Mouse (Mus musculus) midbrain, embryonic 15.5 days (tissue): ENCODE results near the gene Tmod1. TPM values are rescaled to one million over a fixed set of nuclear protein-coding genes. Genes with fewer than 3 reads are reported as not detected.

Experiments
- ATAC-seq: fragments of 200-750 bp; cut with Nextera tagmentation; replicated peaks from 2 replicates; pipeline ENCODE4 v1.8.0; 2017; ENCODE audit warnings: moderate TSS enrichment
- H3K27ac ChIP-seq: fragments of 300-500 bp; sonication (generic); 2 replicates; pipeline ENCODE4 v1.5.1; 2015; ENCODE audit warnings: mild to moderate bottlenecking, inconsistent platforms
- H3K27me3 ChIP-seq: fragments of 300-500 bp; sonication (generic); replicated peaks from 2 replicates; pipeline ENCODE4 v1.6.1; 2015; ENCODE audit warnings: inconsistent platforms
- H3K36me3 ChIP-seq: fragments of 300-500 bp; sonication (generic); replicated peaks from 2 replicates; pipeline ENCODE4 v1.6.1; 2015; ENCODE audit warnings: inconsistent platforms
- H3K4me1 ChIP-seq: fragments of 300-500 bp; sonication (generic); 2 replicates; pipeline ENCODE4 v1.6.1; 2015; ENCODE audit warnings: inconsistent platforms
- H3K4me2 ChIP-seq: fragments of 300-500 bp; sonication (generic); 2 replicates; pipeline ENCODE4 v1.6.1; 2015; ENCODE audit warnings: inconsistent platforms, mild to moderate bottlenecking, moderate library complexity
- H3K4me3 ChIP-seq: fragments of 300-500 bp; sonication (generic); 2 replicates; pipeline ENCODE4 v1.5.1; 2015; ENCODE audit warnings: mild to moderate bottlenecking, inconsistent platforms
- H3K9ac ChIP-seq: fragments of 300-500 bp; sonication (generic); 2 replicates; pipeline ENCODE4 v1.6.1; 2015; ENCODE audit warnings: mild to moderate bottlenecking, inconsistent platforms
- H3K9me3 ChIP-seq: fragments of 300-500 bp; sonication (generic); 2 replicates; pipeline ENCODE4 v1.6.1; 2016; ENCODE audit warnings: inconsistent platforms
- WGBS: fragments of 180-500 bp; shearing (Covaris S2); methylation state at CpG from one replicate; pipeline ENCODE4 v1.1.7; 2015; ENCODE audit warnings: mixed read lengths; 5-methylcytosine and 5-hydroxymethylcytosine counted together
- polyA plus RNA-seq: library from polyadenylated mRNA; unstranded; fragments of >200 nt; fragmentation: Nextera tagmentation; extraction: Ambion mirVana; gene quantifications from 2 replicates; pipeline ENCODE4 v1.2.1, GENCODE M21; 2015

Tmod1 gene
- polyA plus RNA-seq, 1 experiment from 2014 or later = 0.65 TPM

DNA sequence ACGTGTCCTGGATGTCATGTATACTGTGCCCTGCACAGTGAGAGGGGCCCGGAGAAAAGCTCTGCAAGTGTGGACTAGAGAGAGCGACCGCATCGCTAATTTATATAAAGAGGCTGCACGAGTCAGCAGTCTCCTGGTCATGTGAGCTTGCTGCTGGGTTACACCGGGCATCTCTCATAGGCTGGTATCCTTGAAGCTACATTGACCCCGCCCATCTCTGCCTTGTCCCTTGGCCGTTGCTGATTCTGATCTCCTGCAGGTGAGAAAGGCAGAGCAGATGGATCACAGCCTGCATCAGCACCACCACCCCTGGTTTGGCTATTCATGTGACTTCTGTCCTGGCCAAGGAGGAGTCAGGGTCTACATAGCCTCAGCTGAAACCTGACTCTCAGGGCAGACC, 60.4 kb downstream of the Tmod1 start:
- Histone ChIP-seq H3K27me3 (no peaks in the 10 kb centered on the region), H3K4me2 (no peak overlapping the region), H3K4me3 (no peak overlapping the region), H3K36me3 (no peaks in the 10 kb centered on the region), H3K9me3 (no peaks in the 10 kb centered on the region), H3K9ac (no peak overlapping the region), H3K4me1 (no peaks in the 10 kb centered on the region; the same call in 1 of the 2 replicates), H3K27ac (no peak overlapping the region)
- WGBS = 79% methylated on average over 9 of the region's 9 CpGs
- ATAC-seq = no peak

DNA sequence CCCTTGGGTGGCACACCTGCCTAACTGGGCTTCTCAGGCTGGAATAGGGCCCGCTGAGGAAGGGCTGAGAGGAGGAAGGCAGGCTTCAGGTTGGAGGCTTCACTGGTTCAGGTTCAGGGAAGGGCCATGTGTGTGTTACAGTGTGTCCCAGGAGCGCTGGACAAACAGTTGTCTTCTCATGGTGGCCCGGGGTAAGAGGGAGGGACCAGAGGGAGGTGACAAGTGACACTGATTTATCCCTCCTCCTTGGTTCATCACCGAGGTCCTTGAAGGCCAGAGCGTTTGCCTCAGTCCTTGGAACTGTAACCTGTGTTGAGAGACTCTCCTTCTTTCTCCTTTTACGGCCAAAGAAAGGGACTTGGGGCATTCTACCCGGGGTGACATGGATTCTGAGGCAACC, 61.8 kb downstream of the Tmod1 start:
- 84% methylated on average over 7 of the region's 7 CpGs for WGBS
- Histone ChIP-seq H3K9ac (no peak overlapping the region), H3K4me1 (no peaks in the 10 kb centered on the region), H3K4me2 (no peak overlapping the region), H3K27ac (no peak overlapping the region), H3K4me3 (no peak overlapping the region), H3K36me3 (no peaks in the 10 kb centered on the region), H3K27me3 (no peaks in the 10 kb centered on the region), H3K9me3 (no peaks in the 10 kb centered on the region)
- ATAC-seq = no peak

DNA sequence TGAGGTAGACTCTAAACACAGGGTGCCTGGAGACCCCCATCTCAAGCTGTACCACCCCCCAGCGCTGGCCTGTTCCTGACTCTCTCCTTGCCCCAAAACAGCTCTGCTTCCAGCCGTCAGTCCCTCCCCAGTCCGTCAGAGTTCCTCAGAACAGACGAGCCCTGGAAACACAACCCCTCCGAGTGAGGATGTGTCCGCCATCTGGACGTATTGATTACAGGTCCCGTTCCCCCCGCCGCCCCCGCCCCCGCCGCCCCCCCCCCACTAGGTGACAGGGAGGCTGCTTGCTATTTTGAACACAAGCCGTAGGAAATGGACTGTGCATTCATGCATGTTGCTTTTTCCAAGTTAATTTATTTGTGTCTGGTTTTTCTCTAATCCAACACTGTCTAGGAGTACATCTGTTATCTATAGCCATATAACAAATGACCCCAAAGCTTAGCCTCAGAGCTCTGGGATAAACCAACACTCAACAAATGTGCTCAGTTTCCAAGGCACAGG, 62.5 kb downstream of the Tmod1 start:
- no peaks in the 10 kb centered on the region for H3K9me3 ChIP-seq
- H3K4me1 ChIP-seq = no peaks in the 10 kb centered on the region
- no peak overlapping the region for H3K27ac ChIP-seq
- 33% methylated on average over 14 of the region's 14 CpGs for WGBS
- no peak overlapping the region for H3K9ac ChIP-seq
- no peak for ATAC-seq
- H3K27me3 ChIP-seq = no peaks in the 10 kb centered on the region
- H3K36me3 ChIP-seq = no peaks in the 10 kb centered on the region
- no peak overlapping the region for H3K4me3 ChIP-seq
- no peak overlapping the region for H3K4me2 ChIP-seq

DNA sequence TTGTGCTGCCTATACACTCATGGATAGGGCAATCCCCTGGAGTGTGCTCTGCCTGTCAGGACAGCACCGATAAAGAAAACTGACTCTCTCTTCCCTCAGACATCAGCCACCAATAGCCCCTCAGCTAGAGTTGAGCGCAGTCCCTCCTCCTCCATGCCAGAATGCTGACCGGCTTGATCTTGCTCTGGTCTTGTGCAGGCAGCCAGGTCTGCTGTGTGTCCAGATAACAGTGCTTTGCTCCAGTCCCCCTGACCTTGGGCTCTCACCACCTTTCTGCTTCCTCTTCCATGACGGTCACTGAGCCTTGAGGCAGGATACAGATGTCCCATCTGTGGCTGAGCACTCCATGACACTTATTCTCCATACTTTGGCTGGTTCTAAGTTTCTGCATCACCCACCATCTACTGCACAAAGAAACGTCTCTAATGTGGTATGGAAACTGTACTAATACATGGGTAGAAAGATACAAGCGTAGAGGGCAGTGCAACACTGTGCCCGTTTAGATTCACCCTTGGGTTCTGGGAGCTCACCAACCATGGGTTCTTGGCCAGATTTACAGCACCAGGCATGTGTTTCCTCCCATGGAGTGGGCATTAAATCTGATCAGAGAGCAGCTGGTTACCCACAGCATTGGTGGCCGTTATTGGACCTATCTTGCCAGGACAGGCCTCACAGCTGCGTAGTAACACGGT, 63.5 kb downstream of the Tmod1 start:
- Histone ChIP-seq H3K4me2 (no peak overlapping the region), H3K9ac (no peak overlapping the region), H3K4me3 (no peak overlapping the region), H3K4me1 (no peaks in the 10 kb centered on the region), H3K27ac (no peak overlapping the region), H3K36me3 (no peaks in the 10 kb centered on the region), H3K27me3 (no peaks in the 10 kb centered on the region), H3K9me3 (no peaks in the 10 kb centered on the region)
- WGBS = 97% methylated on average over 10 of the region's 10 CpGs
- no peak for ATAC-seq

GRCm38 (mm10) chr4:46110084-46110483, 71.3 kb downstream of the Tmod1 start:
- Histone ChIP-seq H3K4me2 (no peak overlapping the region), H3K9me3 (no peaks in the 10 kb centered on the region), H3K4me1 (no peaks in the 10 kb centered on the region), H3K27me3 (no peaks in the 10 kb centered on the region), H3K27ac (no peak overlapping the region), H3K9ac (no peak overlapping the region), H3K4me3 (no peak overlapping the region), H3K36me3 (0 out of 2 replicates have a peak, but pooled peaks cover 5% of the 10 kb centered on the region)
- no peak for ATAC-seq
- WGBS = 94% methylated on average over 8 of the region's 8 CpGs

DNA sequence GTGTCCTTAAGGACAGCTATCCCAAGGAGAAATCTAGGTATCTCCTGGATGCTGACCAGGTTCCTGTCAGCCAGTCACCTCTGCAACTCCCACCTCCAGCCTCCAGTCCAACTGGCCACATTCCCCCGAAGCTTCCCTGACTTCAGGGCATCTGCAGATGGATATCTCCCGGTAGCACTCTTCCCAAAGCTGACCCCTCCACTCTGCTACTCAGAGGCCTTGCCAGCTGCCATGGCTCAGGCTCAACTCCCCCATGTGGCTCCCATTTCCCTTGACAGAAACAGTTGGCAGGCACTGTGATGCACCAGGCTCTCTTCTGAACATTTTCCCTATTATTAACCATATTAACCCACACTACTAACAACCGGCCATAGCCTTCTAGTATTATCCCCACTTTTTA, 72.6 kb downstream of the Tmod1 start:
- ATAC-seq = no peak
- Histone ChIP-seq H3K9ac (no peak overlapping the region), H3K4me2 (no peak overlapping the region), H3K36me3 (peaks cover 14% of the 10 kb centered on the region), H3K27ac (no peak overlapping the region), H3K9me3 (no peaks in the 10 kb centered on the region), H3K4me3 (no peak overlapping the region), H3K4me1 (no peaks in the 10 kb centered on the region), H3K27me3 (no peaks in the 10 kb centered on the region)
- 89% methylated on average over 3 of the region's 3 CpGs for WGBS

GRCm38 (mm10) chr4:46115308-46115707, 76.6 kb downstream of the Tmod1 start:
- H3K9ac ChIP-seq = no peak overlapping the region
- peaks cover 48% of the 10 kb centered on the region for H3K36me3 ChIP-seq
- 75% methylated on average over 1 of the region's 1 CpGs for WGBS

DNA sequence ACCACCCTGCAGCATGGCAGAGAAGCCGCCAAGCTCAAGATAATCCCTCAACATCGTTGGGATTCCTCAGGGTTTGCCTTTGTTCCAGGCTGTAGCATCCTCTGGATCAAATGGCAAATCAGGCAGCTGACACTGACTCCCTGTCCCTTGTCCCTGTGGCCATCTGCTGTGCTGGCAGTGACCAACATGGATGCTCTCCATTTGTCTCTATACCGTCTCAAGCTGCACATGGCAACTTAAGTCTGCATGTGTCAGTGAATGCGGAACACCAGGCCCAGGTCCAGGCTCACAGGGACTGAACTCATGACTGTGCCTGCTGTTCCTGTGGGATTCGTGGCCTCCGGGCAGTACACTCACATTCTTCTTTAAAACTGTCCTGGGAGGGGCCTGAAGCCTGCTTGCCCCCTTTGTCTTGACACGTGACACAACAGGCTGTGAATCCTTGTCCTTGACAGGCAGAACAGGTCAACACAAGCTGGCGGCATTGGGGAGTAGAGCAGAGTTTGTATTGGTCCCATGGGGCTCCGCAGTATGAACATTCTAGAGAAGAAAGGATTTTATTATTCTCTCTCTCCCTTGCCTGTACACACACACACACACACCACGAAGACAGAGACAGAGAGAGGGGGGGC, 77.9 kb downstream of the Tmod1 start:
- Histone ChIP-seq H3K36me3 (peaks cover 48% of the 10 kb centered on the region), H3K27ac (no peak overlapping the region), H3K9ac (no peak overlapping the region), H3K9me3 (no peaks in the 10 kb centered on the region), H3K4me1 (no peaks in the 10 kb centered on the region), H3K4me2 (no peak overlapping the region), H3K27me3 (no peaks in the 10 kb centered on the region), H3K4me3 (no peak overlapping the region)
- WGBS = 73% methylated on average over 10 of the region's 10 CpGs
- no peak for ATAC-seq

More at GRCm38 (mm10) chr4:46115308-46115707, 76.6 kb downstream of the Tmod1 start:
- Histone ChIP-seq H3K4me3 (no peak overlapping the region), H3K4me2 (no peak overlapping the region), H3K27me3 (no peaks in the 10 kb centered on the region), H3K27ac (no peak overlapping the region), H3K9me3 (no peaks in the 10 kb centered on the region), H3K4me1 (no peaks in the 10 kb centered on the region)
- no peak for ATAC-seq

DNA sequence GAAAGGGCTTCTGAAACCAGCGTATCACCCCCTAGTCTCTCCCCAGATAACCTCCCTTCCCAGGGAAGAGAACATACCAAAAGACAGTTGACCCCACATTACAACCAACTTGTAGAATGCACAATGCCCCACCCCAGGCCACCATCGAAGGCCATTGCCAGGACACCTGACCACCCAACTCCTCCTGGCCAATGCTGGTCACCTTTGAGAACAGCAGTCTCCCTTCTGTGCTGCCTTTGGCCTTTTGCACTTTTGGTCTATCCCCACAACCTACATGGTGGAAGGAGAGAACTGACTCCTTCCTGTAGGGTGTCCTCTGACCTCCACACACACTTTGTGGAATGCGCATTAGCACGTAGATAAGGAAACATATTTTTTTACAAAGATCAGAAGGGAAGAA, 78.8 kb downstream of the Tmod1 start:
- Histone ChIP-seq H3K4me1 (no peaks in the 10 kb centered on the region), H3K36me3 (peaks cover 55% of the 10 kb centered on the region), H3K4me2 (no peak overlapping the region), H3K27ac (no peak overlapping the region), H3K9ac (no peak overlapping the region), H3K4me3 (no peak overlapping the region), H3K27me3 (no peaks in the 10 kb centered on the region), H3K9me3 (no peaks in the 10 kb centered on the region)
- ATAC-seq = no peak
- WGBS = 98% methylated on average over 4 of the region's 4 CpGs

DNA sequence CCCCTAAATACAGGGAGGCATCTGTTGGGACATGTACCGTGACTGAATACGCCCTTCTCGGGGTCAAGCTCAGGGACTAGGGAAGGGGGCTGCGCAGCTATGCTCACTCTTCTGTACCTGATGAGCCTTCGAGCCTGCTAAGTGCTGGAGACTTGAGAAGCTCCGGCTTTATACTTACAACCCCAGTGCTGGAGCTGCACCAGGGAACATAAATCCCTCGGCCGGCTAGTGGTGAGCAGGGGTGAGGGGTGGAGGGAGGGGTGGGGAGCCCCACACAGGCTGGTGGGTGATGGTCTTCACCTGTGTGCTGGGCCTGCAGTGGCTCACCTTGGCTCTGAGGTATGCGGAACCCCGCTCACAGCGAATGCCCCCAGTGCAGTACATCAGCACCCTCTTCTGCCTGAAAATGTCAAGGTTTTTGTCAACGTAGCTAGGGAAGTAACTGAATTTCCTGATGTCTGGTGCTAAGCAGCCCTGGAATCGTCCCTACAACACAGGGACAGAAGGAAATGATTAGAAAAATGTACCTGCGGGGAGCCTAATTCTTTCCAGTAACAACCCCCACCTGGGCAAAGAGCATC, 80.9 kb downstream of the Tmod1 start:
- H3K4me2 ChIP-seq = no peak overlapping the region
- no peak overlapping the region for H3K27ac ChIP-seq
- no peaks in the 10 kb centered on the region for H3K4me1 ChIP-seq
- H3K27me3 ChIP-seq = no peaks in the 10 kb centered on the region
- 95% methylated on average over 14 of the region's 14 CpGs for WGBS
- ATAC-seq = no peak
- no peak overlapping the region for H3K4me3 ChIP-seq
- H3K9ac ChIP-seq = no peak overlapping the region
- peaks cover 66% of the 10 kb centered on the region for H3K36me3 ChIP-seq
- H3K9me3 ChIP-seq = no peaks in the 10 kb centered on the region

- no peaks in the 10 kb centered on the region for H3K27me3 ChIP-seq
Observed at GRCm38 (mm10) chr4:46120767-46121166, 82.0 kb downstream of the Tmod1 start.

DNA sequence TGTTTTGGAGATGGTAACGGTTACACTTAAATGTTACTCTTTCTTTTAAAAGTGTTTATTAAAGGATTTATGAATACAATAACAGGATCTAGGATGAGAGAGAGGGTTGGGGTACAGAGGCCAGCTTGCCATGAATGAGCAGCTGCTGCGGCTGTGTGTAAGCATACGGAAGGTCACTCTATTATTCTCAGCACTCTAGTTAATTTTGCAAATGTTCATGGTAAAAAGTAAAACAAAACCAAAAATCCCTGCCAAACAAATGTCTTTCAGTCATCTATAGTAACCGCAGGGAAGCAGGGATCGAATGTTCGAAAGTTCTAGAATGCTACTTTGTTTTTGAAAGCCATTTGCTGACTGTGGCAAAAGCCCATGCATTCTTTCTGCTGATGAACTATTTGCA, 84.6 kb downstream of the Tmod1 start:
- WGBS = 95% methylated on average over 6 of the region's 6 CpGs
- H3K27me3 ChIP-seq = no peaks in the 10 kb centered on the region
- H3K27ac ChIP-seq = no peak overlapping the region
- no peak for ATAC-seq
- no peaks in the 10 kb centered on the region for H3K4me1 ChIP-seq
- H3K9me3 ChIP-seq = no peaks in the 10 kb centered on the region
- peaks cover 46% of the 10 kb centered on the region for H3K36me3 ChIP-seq
- H3K9ac ChIP-seq = no peak overlapping the region
- no peak overlapping the region for H3K4me2 ChIP-seq
- H3K4me3 ChIP-seq = no peak overlapping the region

More at GRCm38 (mm10) chr4:46120767-46121166, 82.0 kb downstream of the Tmod1 start:
- no peak for ATAC-seq
- 91% methylated on average over 3 of the region's 3 CpGs for WGBS
- Histone ChIP-seq H3K9me3 (no peaks in the 10 kb centered on the region), H3K4me3 (no peak overlapping the region), H3K4me1 (no peaks in the 10 kb centered on the region), H3K36me3 (peaks cover 61% of the 10 kb centered on the region), H3K9ac (no peak overlapping the region), H3K27ac (no peak overlapping the region), H3K4me2 (no peak overlapping the region)
